Mouse (Mus musculus) forebrain, embryonic 16.5 days (tissue): ENCODE data around the gene Gm20741. TPM values are rescaled to one million over a fixed set of nuclear protein-coding genes. Genes with fewer than 3 reads are reported as not detected.

Experiments
- ATAC-seq: fragments of 200-750 bp; cut with Nextera tagmentation; 2 replicates; pipeline ENCODE4 v1.8.0; 2017; ENCODE audit warnings: mild to moderate bottlenecking, moderate library complexity
- H3K27ac ChIP-seq: fragments of 300-500 bp; sonication (generic); 2 replicates; pipeline ENCODE4 v1.5.1; 2014; ENCODE audit warnings: low read length, control low read depth
- H3K27me3 ChIP-seq: fragments of 300-500 bp; sonication (generic); replicated peaks from 2 replicates; pipeline ENCODE4 v1.6.1; 2014; ENCODE audit warnings: low read length; ENCODE audit not compliant: control insufficient read depth, insufficient read depth
- H3K36me3 ChIP-seq: fragments of 300-500 bp; sonication (generic); 2 replicates; pipeline ENCODE4 v1.6.1; 2014; ENCODE audit not compliant: control insufficient read depth, insufficient read depth
- H3K4me1 ChIP-seq: fragments of 300-500 bp; sonication (generic); replicated peaks from 2 replicates; pipeline ENCODE4 v1.6.1; 2014; ENCODE audit warnings: low read length; ENCODE audit not compliant: control insufficient read depth, insufficient read depth
- H3K4me2 ChIP-seq: fragments of 300-500 bp; sonication (generic); 2 replicates; pipeline ENCODE4 v1.6.1; 2014; ENCODE audit warnings: mild to moderate bottlenecking, low read length, control low read depth
- H3K4me3 ChIP-seq: fragments of 300-500 bp; sonication (generic); replicated peaks from 2 replicates; pipeline ENCODE4 v1.5.1; 2014; ENCODE audit warnings: mild to moderate bottlenecking, low read length, control low read depth
- H3K9ac ChIP-seq: fragments of 300-500 bp; sonication (generic); replicated peaks from 2 replicates; pipeline ENCODE4 v1.6.1; 2014; ENCODE audit warnings: low read depth, low read length, control low read depth
- H3K9me3 ChIP-seq: fragments of 300-500 bp; sonication (generic); 2 replicates; pipeline ENCODE4 v1.6.1; 2016; ENCODE audit warnings: low read length; ENCODE audit not compliant: control insufficient read depth
- WGBS: fragments of 180-500 bp; shearing (Covaris S2); extraction: QIAGEN DNeasy Blood & Tissue Kit; methylation state at CpG from one replicate; pipeline ENCODE4 v1.1.7; 2014; 5-methylcytosine and 5-hydroxymethylcytosine counted together
- polyA plus RNA-seq: library from polyadenylated mRNA; unstranded; fragments of >200 nt; fragmentation: Nextera tagmentation; extraction: Ambion mirVana; gene quantifications from 2 replicates; pipeline ENCODE4 v1.2.1, GENCODE M21; 2015

The Gm20741 gene
- not detected in 2 replicates for polyA plus RNA-seq

DNA sequence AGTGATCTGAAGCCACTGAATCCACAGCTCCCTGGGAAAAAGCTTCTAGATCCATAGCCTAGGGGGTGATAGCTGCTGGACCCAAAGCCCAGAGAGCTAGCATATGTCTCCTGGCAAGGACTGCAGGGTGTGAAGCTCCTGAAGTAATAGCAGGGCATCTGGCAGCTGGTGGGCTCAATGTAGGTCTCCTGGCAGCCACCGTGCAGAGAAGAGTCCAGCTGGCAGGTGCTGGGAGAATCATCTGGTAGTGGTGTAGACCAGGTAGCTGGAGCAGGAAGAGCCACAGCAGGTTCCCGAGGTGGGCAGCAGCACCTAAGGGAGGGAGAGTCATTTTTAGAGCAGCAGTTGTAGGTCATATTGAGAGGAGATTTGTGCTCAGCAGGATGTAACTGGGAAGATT is at the start of gene Gm20741:
Gene Gm20741 (minus strand): TSS at position 394 of the 400 bp plus-strand sequence.
- WGBS, result 65% methylated on average over 2 of the region's 2 CpGs
- H3K4me1 ChIP-seq, result no peaks in the 10 kb centered on the region
- no peaks in the 10 kb centered on the region for H3K36me3 ChIP-seq
- no peak within 1 kb of the TSS for H3K27ac ChIP-seq
- H3K9ac ChIP-seq, result no peak within 1 kb of the TSS
- H3K27me3 ChIP-seq, result no peaks in the 10 kb centered on the region
- no peaks in the 10 kb centered on the region for H3K9me3 ChIP-seq
- no peak within 1 kb of the TSS for H3K4me3 ChIP-seq
- ATAC-seq, result no peak
- H3K4me2 ChIP-seq, result no peak within 1 kb of the TSS

DNA sequence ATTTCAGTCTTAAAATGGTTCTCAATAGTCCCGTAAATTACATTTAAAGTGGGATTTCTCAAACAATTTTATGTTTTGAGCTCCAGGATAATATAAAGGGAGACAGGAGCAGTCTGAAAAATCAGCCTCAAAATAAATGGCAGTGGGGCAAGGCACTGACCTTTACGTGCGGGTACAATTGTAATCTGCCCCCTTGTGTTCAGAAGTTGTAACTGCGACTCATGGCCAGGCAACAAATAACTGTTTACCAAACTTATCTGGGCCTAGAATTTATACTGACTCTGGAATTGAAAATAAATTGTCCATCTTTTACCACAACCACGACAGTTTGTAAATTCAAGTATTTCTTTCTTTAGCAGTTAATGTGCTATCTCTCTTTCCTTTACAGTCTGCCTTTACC is 39.4 kb upstream of the Gm20741 start:
- H3K4me2 ChIP-seq, result no peak overlapping the region
- H3K27ac ChIP-seq, result no peak overlapping the region
- no peak for ATAC-seq
- H3K9ac ChIP-seq, result no peak overlapping the region
- H3K9me3 ChIP-seq, result no peaks in the 10 kb centered on the region
- H3K4me1 ChIP-seq, result no peaks in the 10 kb centered on the region
- no peaks in the 10 kb centered on the region for H3K27me3 ChIP-seq
- no peaks in the 10 kb centered on the region for H3K36me3 ChIP-seq
- 15% methylated on average over 5 of the region's 5 CpGs for WGBS
- no peak overlapping the region for H3K4me3 ChIP-seq

DNA sequence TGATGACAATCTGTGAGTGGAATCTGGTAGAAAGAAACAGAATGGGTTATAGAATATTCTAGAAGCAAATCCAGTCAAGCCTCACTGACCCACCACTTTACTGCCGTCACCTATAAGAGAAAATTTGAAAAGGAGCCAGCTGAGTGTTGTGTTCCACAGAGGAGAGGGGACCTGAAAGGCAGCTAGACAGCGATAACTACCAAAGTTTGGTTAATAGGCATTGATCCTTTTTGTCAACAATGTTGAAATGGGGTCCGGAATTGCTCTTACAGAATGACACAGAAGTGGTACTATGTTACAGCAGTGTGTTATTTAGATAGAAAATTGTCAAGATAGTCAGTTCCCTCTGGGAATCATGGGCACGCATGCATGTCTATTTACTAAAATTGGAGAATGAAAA is 36.5 kb upstream of the Gm20741 start:
- WGBS, result 89% methylated on average over 4 of the region's 4 CpGs
- no peak overlapping the region for H3K27ac ChIP-seq
- H3K4me2 ChIP-seq, result no peak overlapping the region
- H3K9ac ChIP-seq, result no peak overlapping the region
- ATAC-seq, result no peak
- H3K27me3 ChIP-seq, result no peaks in the 10 kb centered on the region
- no peak overlapping the region for H3K4me3 ChIP-seq
- H3K9me3 ChIP-seq, result no peaks in the 10 kb centered on the region
- H3K36me3 ChIP-seq, result no peaks in the 10 kb centered on the region
- H3K4me1 ChIP-seq, result no peaks in the 10 kb centered on the region

- H3K27me3 ChIP-seq, result no peaks in the 10 kb centered on the region
These were observed 35.3 kb upstream of the Gm20741 start for GRCm38 (mm10) chr16:88847363-88847762.

GRCm38 (mm10) chr16:88826978-88827377 is 15.0 kb upstream of the Gm20741 start:
- Histone ChIP-seq H3K4me3 (no peak overlapping the region), H3K4me2 (no peak overlapping the region), H3K9me3 (no peaks in the 10 kb centered on the region), H3K4me1 (no peaks in the 10 kb centered on the region), H3K27ac (no peak overlapping the region), H3K9ac (no peak overlapping the region), H3K27me3 (no peaks in the 10 kb centered on the region), H3K36me3 (no peaks in the 10 kb centered on the region)
- 68% methylated on average over 3 of the region's 3 CpGs for WGBS
- no peak for ATAC-seq

More at GRCm38 (mm10) chr16:88847363-88847762, 35.3 kb upstream of the Gm20741 start:
- Histone ChIP-seq H3K4me2 (no peak overlapping the region), H3K9ac (no peak overlapping the region), H3K9me3 (no peaks in the 10 kb centered on the region), H3K4me1 (no peaks in the 10 kb centered on the region), H3K4me3 (no peak overlapping the region), H3K27ac (no peak overlapping the region), H3K36me3 (no peaks in the 10 kb centered on the region)
- 96% methylated on average over 1 of the region's 1 CpGs for WGBS
- no peak for ATAC-seq

- Histone ChIP-seq H3K4me1 (no peaks in the 10 kb centered on the region), H3K4me3 (no peak within 1 kb of the TSS), H3K4me2 (no peak within 1 kb of the TSS), H3K9ac (no peak within 1 kb of the TSS), H3K27ac (no peak within 1 kb of the TSS), H3K9me3 (no peaks in the 10 kb centered on the region), H3K36me3 (no peaks in the 10 kb centered on the region), H3K27me3 (no peaks in the 10 kb centered on the region)
- ATAC-seq, result peak; percentile 81
- 62% methylated on average over 9 of the region's 9 CpGs for WGBS
These were observed 14.2 kb upstream of the Gm20741 start, which contains the start of gene Krtap14 for GRCm38 (mm10) chr16:88826095-88826652. Krtap14 (minus strand) TSS chr16:88826145.

DNA sequence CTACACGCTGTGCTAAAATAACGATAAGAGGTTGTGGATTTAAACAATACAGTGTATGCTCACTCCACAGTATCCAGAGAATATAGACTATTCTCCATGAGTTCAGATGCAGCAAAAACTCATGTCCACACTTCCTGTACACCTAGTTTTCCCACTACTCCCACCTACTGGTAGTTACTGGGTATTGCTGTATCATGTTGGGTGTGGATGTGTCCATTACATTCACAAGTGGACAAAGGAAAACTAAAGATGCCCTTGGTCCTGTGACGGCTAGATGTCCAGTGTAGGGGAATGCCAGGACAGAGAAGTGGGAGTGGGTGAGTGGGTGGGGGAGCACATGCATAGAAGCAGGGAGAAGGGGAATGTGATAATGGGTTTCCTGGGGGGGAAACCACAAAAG is 11.7 kb upstream of the Gm20741 start:
- no peak overlapping the region for H3K4me2 ChIP-seq
- H3K27ac ChIP-seq, result no peak overlapping the region
- no peak for ATAC-seq
- H3K4me3 ChIP-seq, result no peak overlapping the region
- H3K9ac ChIP-seq, result no peak overlapping the region
- H3K9me3 ChIP-seq, result no peaks in the 10 kb centered on the region
- no peaks in the 10 kb centered on the region for H3K36me3 ChIP-seq
- 68% methylated on average over 3 of the region's 3 CpGs for WGBS
- H3K27me3 ChIP-seq, result no peaks in the 10 kb centered on the region
- H3K4me1 ChIP-seq, result no peaks in the 10 kb centered on the region

DNA sequence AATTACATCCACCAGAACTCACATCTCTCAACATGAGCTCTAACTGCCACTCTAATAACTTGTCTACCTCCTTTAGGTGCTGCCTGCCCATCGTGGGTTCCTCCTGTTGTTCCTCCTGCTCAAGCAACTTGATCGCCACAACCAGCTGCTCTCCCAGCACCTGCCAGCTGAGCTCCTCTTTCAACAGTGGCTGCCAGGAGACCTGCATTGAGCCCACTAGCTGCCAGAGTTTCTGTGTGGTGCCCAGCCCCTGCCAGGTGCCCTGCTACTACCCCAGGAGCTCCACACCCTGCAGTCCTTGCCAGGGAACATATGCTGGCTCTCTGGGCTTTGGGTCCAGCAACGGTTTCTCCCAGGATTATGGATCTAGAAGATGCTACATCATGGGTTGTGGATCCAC is 8.0 kb upstream of the Gm20741 start, which contains the start of gene Krtap15:
Gene Krtap15 (plus strand): TSS at position 150 of the 400 bp plus-strand sequence.
- no peak within 1 kb of the TSS for H3K4me2 ChIP-seq
- H3K36me3 ChIP-seq, result no peaks in the 10 kb centered on the region
- ATAC-seq, result no peak
- H3K9me3 ChIP-seq, result no peaks in the 10 kb centered on the region
- no peak within 1 kb of the TSS for H3K9ac ChIP-seq
- 82% methylated on average over 3 of the region's 3 CpGs for WGBS
- H3K27ac ChIP-seq, result no peak within 1 kb of the TSS
- H3K4me3 ChIP-seq, result no peak within 1 kb of the TSS
- H3K4me1 ChIP-seq, result no peaks in the 10 kb centered on the region
- no peaks in the 10 kb centered on the region for H3K27me3 ChIP-seq

DNA sequence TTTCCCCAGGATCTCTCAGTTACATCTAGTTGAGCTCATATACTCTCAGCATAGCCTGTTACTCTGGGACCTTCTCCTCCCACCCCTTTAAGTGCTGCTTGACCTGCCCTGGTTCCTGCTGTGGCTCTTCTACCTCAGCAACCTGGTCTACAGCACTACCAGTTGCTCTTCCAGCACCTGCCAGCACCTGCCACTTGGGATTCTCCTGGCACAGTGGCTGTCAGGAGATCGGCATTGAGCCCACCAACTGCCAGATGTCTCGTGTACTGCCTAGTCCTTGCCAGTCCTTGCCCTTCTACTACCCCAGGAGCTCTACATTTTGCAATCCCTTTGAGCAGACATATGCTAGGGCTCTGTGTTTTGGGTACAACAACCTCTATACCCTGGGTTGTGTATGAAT is 25.2 kb downstream of the Gm20741 start:
- no peak overlapping the region for H3K4me3 ChIP-seq
- H3K27ac ChIP-seq, result no peak overlapping the region
- 81% methylated on average over 2 of the region's 2 CpGs for WGBS
- H3K27me3 ChIP-seq, result no peaks in the 10 kb centered on the region
- H3K4me1 ChIP-seq, result no peaks in the 10 kb centered on the region
- no peaks in the 10 kb centered on the region for H3K36me3 ChIP-seq
- no peak overlapping the region for H3K9ac ChIP-seq
- H3K9me3 ChIP-seq, result no peaks in the 10 kb centered on the region
- ATAC-seq, result no peak
- H3K4me2 ChIP-seq, result no peak overlapping the region

GRCm38 (mm10) chr16:88777596-88777995 is 34.4 kb downstream of the Gm20741 start, which contains the start of gene Gm5965:
Gm5965 (plus strand) TSS chr16:88777896.
- 95% methylated on average over 5 of the region's 6 CpGs for WGBS
- ATAC-seq, result no peak

More at GRCm38 (mm10) chr16:88777596-88777995, 34.4 kb downstream of the Gm20741 start, which contains the start of gene Gm5965:
- H3K36me3 ChIP-seq, result no peaks in the 10 kb centered on the region
- H3K9me3 ChIP-seq, result no peaks in the 10 kb centered on the region
- H3K27me3 ChIP-seq, result no peaks in the 10 kb centered on the region
- H3K9ac ChIP-seq, result no peak within 1 kb of the TSS
- H3K4me3 ChIP-seq, result no peak within 1 kb of the TSS
- H3K4me1 ChIP-seq, result no peaks in the 10 kb centered on the region
- no peak within 1 kb of the TSS for H3K27ac ChIP-seq
- H3K4me2 ChIP-seq, result no peak within 1 kb of the TSS
